Mouse (Mus musculus) c-Kit-positive CD71-positive TER-119-positive erythroid progenitor cells, embryonic 14.5 days (primary cell): ENCODE measurements at regions not wholly inside any gene's neighbourhood (a gene's known extent, or its start where the extent isn't known, plus 50 kb on each side); places are given as distances from the start of the nearest gene placed in this dataset.

Experiments
- DNase-seq: peaks from one replicate; pipeline ENCODE4 v3.0.0-alpha.2; 2013; ENCODE audit warnings: low spot score

GRCm38 (mm10) chr2:171670945-171671547, 372.2 kb downstream of the Cbln4 start:
- DNase-seq = no peak

- no peak for DNase-seq
Measured at GRCm38 (mm10) chr2:171668791-171669645, 374.2 kb downstream of the Cbln4 start.

GRCm38 (mm10) chr2:171662571-171662970, 380.7 kb downstream of the Cbln4 start:
- DNase-seq = no peak

DNA sequence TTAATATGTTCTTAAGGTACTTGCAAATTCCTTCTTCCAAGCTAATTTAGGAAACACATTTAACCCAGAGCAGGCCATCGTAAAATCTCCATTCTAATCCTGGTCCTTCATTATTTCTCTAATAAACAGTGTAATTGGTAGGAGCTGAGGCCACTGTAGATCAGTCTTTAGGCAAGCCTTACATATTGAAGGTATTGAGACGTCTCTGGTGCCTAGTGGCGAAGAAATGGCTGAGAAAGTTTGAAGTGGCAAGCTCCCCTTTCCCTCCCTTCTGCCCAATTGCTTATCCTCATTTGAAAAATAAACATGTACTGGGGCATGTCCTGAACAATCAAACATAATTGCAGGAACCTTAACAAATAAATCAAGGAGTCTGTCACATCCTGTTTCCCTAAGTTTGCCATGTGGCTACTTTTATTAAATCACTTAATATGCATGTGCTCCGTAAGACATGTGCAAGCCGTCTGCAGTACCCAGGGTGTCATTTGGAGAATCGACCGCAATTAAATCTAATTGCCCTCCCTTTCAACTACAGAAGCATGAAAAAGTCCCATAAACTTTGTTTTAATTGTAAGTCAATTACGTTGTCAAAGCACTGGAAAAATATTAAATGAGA, 381.3 kb downstream of the Cbln4 start:
- DNase-seq = no peak

GRCm38 (mm10) chr2:171657125-171657524, 386.1 kb downstream of the Cbln4 start:
- no peak for DNase-seq

GRCm38 (mm10) chr2:171641730-171642129, 401.5 kb downstream of the Cbln4 start:
- DNase-seq = no peak

- DNase-seq = no peak
Measured at GRCm38 (mm10) chr2:171640478-171640877, 402.8 kb downstream of the Cbln4 start.

GRCm38 (mm10) chr2:171638931-171639330, 404.3 kb downstream of the Cbln4 start:
- no peak for DNase-seq

- no peak for DNase-seq
Measured at GRCm38 (mm10) chr2:171636837-171637236, 406.4 kb downstream of the Cbln4 start.

DNA sequence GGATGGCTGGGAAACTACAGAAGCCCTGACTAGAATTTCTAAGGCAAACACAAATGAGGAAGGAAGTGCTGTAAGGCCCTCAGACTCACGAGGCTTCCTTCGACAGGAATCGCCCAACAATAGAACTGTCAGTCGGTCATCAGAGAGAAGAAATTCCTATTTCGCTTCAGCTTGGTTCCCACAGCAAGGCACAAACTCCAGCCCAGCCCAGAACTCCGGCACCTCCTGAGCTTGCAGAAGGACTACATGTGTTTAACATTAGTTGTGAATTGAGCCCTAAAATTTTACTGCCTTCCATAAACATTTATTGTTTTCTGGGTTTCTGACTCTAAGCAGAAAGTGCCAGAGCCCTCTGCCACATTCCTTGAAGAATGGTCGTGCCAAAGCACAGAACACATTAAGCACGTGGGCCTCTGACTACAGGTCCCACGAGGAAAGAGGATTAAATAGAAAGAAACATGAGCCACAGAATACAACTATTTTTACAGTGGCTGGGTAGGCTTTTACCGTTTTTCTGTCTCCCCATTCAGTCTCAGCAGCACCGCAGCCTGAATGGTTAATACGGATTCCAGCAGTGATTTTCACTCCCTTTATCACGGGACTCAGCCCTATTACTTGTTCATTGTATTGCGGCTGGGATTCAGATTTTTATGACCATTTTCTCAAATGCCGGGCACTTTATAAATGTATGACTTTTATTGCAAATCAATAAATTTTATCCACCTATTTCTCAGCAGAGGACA, 409.7 kb downstream of the Cbln4 start:
- DNase-seq = no peak

DNA sequence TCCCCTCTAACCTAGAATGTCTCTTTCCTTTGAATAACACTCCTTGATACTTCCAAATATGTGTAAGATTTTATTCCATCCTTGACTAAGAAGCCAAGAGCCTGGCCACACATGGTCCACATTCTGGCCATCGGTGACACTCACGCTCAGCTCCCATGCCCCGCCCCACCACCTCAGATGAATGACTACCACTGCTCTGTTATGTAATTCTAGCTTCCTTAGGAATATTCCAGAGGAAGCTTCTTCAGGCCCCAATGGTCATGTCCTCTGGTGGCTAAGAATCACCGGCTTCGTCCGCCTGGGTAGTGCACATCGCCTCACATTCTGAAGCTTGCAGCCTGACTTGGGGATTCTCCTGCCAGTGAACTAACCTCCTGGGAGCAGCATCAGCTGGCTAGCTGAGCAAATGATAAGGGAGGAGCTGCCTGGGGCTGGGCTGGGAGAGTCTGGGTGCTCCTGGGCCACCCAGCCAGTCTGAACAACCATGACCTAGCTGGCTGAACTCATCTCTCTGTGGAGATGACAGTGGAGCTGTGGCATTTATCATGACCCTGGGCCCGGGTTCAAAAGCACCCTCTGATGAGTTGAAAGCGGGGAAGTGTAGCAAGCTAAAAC, 413.1 kb downstream of the Cbln4 start:
- DNase-seq = no peak

DNA sequence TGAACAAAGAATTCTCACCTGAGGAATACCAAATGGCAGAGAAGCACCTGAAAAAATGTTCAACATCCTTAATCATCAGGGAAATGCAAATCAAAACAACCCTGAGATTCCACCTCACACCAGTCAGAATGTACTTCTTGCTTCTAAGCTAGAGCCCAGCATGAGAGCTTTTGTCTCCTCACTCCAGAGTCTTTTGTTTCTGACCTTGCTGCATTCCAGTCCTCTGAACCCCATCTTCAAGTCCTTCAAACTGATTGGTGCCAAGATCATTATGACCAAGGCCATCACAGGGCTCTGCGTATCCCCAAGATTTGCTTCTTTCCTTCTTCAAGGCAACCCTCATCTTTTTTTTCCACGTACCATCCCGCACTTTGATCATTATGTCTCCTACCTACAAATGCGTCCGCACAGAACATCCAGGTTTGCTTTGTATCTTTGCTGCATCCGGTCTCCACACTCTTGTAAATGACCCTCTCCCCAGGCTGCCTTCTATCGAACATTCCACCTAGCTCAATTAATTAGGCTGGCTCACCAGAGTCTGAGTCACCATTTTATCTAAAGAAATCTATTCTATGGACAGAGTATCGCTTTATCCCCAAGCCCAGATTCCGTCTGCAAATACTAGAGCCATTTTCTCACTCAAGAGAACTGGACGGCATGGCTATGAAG, 414.9 kb downstream of the Cbln4 start:
- no peak for DNase-seq

- no peak for DNase-seq
Measured at GRCm38 (mm10) chr2:171620668-171621067, 422.6 kb downstream of the Cbln4 start.

DNA sequence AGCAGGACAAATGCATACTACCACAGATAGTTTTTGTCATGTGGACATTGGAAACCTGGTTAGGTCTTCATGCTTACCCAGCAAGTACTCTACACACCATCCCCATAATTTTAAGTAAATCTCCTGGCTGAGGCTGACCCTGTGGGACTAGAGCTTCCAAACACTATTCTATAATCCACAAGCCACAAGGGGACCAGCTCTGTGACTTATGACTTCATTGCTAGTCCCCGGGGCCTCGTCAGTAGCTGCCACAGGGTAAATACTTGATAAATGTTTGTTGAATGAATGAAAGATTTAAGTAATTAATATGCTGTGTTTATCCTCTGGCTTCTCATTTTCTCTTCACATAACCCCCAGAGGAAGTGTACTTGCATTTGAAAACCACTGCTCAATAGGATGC, 423.0 kb downstream of the Cbln4 start:
- DNase-seq = no peak

GRCm38 (mm10) chr2:171618771-171619170, 424.5 kb downstream of the Cbln4 start:
- DNase-seq = no peak

- peak; percentile 34 for DNase-seq
Measured at GRCm38 (mm10) chr2:171618333-171618732, 424.9 kb downstream of the Cbln4 start.

DNA sequence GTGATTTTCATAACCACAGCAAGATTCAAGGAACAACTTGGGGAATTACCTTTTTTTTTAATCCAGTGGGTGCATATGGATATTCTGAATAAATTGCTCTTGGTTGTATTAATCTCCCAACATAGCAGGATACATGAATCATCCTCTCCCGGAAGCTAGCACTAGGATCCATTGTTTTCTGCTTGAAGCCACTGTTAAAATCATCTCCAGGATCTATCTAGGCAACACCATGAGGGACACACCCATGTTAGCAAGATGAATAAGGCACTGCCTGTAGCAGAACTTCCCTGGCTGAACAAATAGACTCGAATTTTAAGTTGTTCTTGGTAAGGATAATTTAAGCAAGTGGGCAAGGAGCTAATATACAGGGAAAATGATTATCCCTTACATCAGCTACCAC, 427.8 kb downstream of the Cbln4 start:
- no peak for DNase-seq

GRCm38 (mm10) chr2:171605064-171605463, 438.2 kb downstream of the Cbln4 start:
- no peak for DNase-seq

GRCm38 (mm10) chr2:171595240-171595639, 448.0 kb downstream of the Cbln4 start:
- DNase-seq = no peak

GRCm38 (mm10) chr2:171593884-171594283, 449.4 kb downstream of the Cbln4 start:
- no peak for DNase-seq

DNA sequence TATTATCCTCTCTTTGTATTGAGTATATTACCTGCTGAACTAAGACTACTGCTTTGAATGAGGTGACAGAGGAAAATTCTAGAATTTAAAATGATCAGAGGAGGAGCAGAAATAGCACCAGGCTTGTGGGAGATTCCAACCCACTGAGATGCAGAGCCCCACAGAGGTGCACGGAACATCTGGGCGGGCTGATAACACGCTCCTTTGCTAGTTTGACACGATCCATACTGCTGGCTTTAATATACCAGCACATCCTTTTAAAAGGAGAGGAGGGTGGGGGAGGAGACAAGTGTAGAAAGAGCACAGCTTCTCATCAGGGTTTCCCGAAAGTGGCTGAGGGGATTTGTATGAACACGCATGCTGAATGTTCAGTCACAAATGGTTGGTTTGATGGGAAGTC, 451.0 kb downstream of the Cbln4 start:
- no peak for DNase-seq
